Mouse (Mus musculus) megakaryocyte, adult 5-6 weeks (primary cell): ENCODE measurements around the gene Polm. TPM values are rescaled to one million over a fixed set of nuclear protein-coding genes. Genes with fewer than 3 reads are reported as not detected.
A peak's percentile ranks its signal among the peaks of the same experiment; 100 is the strongest.
"Not testable (repeated sequence)": the region's sequence is repeated elsewhere in the genome, so short reads cannot be mapped to it uniquely, and the experiment has no call there.

Source experiments
- ATAC-seq: 2 replicates; pipeline ENCODE4 v1.8.0; 2016; ENCODE audit warnings: mild to moderate bottlenecking, inconsistent platforms; ENCODE audit not compliant: poor library complexity, severe bottlenecking
- total RNA-seq, 2 experiments: library from RNA; stranded (forward) in 1 of 2; stranded (reverse) in 1 of 2; fragments of 153-499, 151-499 nt in 1 of 2; fragments of 221-1000, 200-1000 nt in 1 of 2; gene quantifications; 2 replicates each; pipeline versions ENCODE4 v1.2.3 to v1.2.4; 2015 to 2017

The Polm gene
- total RNA-seq, 2 experiments from 2014 or later = 6.0 to 10.4 TPM

- no peak for ATAC-seq
Observed at GRCm38 (mm10) chr11:5855902-5856301, 18.1 kb upstream of the Polm start.

DNA sequence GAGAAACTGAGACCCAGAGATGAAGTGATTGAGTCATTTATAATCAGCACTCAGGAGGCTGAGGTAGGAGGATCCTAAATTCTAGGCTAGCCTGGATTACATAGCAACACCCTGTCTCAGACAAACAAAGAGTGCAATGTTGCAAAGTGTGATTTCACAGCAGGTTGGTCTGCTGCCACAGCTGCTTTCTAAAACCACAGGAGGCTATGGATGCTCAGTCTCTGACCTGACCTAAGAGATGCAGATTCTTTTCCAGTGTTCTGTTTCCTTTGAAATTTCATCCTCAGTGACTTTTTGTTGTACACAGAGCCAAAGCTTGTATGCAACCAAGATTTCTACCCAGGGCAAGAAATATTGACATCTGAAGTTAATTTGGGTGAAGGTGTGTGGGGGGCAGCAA lies 17.7 kb upstream of the Polm start:
- ATAC-seq = no peak

GRCm38 (mm10) chr11:5852314-5852713 lies 14.5 kb upstream of the Polm start:
- no peak for ATAC-seq

DNA sequence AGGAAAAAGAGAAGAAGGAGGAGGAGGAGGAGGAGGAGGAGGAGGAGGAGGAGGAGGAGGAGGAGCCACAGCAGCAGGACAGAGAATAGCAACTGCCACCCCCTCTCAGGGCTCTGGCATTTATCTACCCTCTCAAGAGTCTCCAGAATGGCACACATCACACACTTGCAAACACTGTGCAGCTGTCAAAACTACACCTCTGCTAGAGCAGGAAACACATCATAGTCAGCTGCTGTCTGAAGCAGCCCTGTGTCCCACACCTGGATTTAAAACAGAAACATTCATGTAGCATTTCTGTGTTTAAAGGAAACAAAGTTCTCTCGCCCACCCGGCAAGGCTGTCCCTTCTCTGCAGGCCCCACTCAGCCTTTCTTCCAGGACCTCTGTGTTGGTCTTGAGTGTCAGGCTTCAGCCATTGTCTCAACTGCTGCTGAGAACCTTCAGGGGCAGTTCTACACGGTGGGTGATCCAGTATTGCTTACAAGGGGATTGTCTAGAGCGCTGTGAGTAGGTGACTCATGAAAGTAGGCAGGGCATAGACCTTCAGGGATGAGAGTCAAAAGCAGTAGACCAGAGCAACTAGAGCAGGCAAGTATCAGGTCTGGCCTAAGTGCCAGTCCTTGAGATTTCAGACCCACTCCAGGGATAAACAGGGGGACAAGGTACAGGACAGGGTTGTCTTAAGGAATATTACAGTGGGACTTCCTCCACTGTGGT lies 13.4 kb upstream of the Polm start:
- no peak for ATAC-seq

- no peak for ATAC-seq
Observed at GRCm38 (mm10) chr11:5850452-5850851, 12.6 kb upstream of the Polm start.

DNA sequence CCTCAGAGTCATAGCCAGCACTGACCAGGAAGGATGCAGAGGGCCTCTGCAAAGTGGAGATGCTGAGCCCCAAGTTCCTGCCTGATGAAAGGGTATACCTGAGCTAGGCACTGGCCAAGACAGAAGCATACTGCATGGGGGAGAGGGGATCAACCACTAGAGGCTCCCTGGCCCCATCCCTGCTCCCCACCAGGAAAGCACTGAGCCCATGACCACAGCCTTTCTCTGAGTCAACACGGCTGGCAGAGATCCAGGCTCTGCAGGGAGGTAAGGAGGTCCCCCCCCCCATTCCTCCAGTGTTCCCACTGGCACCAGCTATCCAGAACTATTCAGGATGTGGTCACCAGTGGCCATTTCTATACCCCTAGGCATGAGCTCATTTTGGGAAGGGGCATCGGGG lies 11.5 kb upstream of the Polm start:
- ATAC-seq = no peak

DNA sequence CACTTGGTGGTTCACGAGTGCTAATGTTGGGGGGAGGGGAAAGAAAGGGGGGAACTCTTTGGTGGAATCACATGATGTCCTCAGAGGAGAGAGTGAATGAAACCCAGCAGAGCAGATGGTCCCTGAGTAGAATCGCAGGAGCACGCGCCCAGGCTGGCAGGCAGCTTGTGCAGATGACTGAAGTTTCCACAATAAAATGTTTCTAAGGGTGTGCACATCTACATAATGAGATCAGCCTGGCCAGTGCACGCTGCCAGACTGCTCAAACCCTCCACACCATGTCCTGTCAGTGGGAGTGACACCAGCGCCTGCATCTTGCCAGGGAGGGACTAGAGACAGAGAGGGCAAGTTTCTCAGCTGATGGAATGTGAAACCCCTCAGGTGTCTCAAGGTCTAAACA lies 10.9 kb upstream of the Polm start:
- ATAC-seq = no peak

GRCm38 (mm10) chr11:5846639-5847345 lies 9.0 kb upstream of the Polm start:
- ATAC-seq = no peak

DNA sequence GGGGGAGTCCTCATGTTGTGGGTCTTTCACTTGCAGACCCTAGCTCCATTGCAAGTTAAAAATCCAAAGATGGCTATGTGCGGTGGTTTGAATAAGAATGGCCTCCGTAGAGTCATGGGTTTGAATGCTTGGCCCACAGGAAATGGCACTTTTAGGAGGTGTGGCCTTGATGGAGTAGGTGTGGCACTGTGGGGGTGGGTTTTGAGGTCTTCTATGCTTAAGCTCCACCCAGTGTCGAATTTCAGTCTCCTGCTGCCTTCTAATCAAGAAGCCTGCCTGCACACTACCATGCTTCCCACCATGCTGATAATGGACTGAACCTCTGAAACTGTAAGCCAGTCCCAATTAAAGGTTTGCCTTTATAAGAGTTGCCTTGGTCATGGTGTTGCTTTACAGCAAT lies 5.3 kb upstream of the Polm start:
- ATAC-seq = no peak

- ATAC-seq = no peak
Observed at GRCm38 (mm10) chr11:5841751-5842150, 3.9 kb upstream of the Polm start.

DNA sequence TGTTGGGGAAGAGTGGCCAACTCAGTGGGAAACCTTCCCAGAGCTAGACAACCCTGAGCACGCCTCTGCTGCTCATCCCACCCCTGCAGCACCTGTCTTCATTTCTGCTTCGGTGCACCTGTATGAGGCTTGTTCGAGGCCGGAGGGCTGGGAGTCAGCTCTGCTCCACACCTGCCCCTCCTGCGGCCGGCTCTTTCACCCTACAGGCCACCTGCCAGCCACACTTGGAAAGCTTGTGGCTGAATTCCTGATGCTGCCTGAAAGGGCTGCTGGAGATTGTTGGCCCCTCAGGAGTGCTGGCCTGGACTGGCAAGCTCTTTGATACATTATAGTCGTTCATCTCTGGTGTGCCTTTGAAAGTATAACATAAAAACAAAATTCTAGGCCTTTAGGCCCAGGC lies 2.5 kb upstream of the Polm start:
- no peak for ATAC-seq

DNA sequence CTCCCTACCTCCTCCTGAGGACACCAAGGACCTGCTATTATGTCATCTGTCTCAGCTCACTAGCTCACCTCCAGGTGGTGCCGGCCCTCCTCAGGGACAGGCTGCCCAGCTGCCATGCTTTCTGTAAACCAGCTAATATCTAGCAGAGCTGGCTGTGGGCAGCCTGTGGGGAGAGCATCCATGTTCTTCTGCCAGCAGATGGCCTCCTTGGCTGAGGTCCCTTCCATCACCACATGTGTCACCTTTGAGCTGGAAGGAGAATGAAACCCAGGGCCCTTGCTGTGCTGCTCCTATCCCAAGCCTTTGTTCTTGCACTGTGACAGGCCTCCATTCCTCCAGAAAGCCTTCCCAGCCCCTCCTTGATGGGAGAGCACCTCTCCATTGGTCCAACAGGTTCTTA lies 1.7 kb downstream of the Polm start:
- ATAC-seq = no peak

GRCm38 (mm10) chr11:5835057-5835456 lies 2.8 kb downstream of the Polm start:
- no peak for ATAC-seq

DNA sequence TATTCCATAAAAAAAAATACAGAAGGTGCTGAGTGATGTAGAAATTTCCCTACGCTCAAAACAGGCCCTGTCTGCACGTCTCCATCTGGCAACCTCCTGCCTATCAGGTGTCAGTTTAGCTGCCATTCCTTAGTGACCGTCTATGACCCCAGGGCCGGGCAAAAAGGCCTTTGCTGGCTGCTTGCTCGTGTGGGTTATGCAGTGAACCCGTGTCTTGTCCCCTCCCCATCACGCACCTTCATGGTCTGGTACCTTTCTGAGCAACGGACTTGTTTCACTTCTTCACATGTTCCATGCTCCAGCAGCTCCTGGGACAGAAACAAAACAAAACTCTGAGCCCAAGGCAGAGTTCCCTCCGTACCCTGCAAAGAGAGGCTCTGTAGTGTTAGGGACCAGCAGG lies 3.3 kb downstream of the Polm start:
- ATAC-seq = no peak

DNA sequence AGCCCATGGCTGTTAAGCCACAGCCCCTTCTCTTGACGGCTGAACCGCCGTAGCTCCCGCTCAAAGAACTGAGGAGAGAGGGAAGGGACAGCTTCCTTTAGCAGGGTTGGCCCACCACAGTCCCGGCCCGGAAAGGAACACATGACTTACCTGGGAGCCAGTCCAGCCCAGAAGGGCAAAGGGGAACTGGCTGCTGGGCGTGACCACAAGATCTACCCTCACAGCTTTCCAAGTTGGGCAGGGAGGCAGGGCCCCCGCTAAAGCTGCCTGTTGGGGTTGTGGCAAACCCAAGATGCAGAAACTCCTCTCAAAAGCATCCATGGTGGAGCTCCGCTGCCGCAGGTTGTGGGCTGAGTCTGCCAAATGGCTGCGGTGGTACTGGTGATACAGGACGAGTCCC lies 8.5 kb downstream of the Polm start:
- ATAC-seq = peak; percentile 82

GRCm38 (mm10) chr11:5828509-5829191 lies 9.2 kb downstream of the Polm start:
- ATAC-seq = no peak

DNA sequence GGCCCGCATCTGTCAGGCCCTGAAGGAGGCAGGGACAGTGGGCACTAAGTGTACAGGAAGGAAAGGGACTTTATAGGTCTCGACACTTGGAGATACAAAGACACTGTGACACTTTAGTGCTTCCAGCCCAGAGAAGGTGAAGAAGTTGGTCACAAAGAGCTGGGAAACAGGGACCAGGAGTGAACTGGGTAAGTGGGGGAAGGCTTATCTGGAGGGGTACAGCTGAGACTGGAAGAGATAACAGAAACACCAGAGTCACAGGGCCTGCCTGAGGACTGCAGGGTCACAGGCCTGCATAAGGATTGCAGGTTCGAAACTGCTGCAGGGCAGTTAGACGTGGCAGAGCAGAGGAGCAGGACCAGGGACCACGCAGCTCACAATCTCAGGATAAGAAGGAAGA lies 9.9 kb downstream of the Polm start:
- ATAC-seq = no peak

GRCm38 (mm10) chr11:5825432-5825831 lies 12.4 kb downstream of the Polm start:
- no peak for ATAC-seq

- no peak for ATAC-seq
Observed at GRCm38 (mm10) chr11:5819223-5819622, 18.6 kb downstream of the Polm start.

DNA sequence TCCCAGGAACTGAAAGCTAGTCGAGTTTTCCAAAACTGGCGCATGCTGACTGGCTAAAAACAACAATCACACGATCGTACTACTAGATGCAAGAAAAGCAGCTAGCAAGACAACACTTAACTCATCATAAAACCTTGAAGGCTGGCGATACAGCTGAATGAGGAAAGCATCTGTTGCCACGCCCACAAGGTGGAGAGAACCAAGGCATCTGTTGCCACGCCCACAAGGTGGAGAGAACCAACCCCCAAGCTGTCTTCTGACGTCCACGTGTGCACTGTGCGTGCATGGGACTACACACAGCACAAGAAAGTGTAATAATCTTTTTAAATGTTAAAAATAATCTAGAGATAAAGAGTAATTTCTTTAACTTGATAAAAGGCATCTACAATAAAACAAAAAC lies 24.4 kb downstream of the Polm start:
- ATAC-seq = no peak

GRCm38 (mm10) chr11:5809487-5809886 lies 28.3 kb downstream of the Polm start:
- not testable (repeated sequence) for ATAC-seq

GRCm38 (mm10) chr11:5807956-5808355 lies 29.9 kb downstream of the Polm start:
- no peak for ATAC-seq
